Mouse (Mus musculus) hindbrain, postnatal 0 days (tissue): ENCODE measurements at regions not wholly inside any gene's neighbourhood (a gene's known extent, or its start where the extent isn't known, plus 50 kb on each side); places are given as distances from the start of the nearest gene placed in this dataset.

Experiments
- ATAC-seq: fragments of 200-750 bp; cut with Nextera tagmentation; 2 replicates; pipeline ENCODE4 v1.8.0; 2017; ENCODE audit warnings: mild to moderate bottlenecking, moderate TSS enrichment, moderate library complexity
- DNase-seq: peaks from one replicate; pipeline ENCODE4 v3.0.0-alpha.2; 2015; ENCODE audit warnings: low spot score
- H3K27ac ChIP-seq: fragments of 300-500 bp; sonication (generic); 2 replicates; pipeline ENCODE4 v1.5.1; 2014; ENCODE audit warnings: mild to moderate bottlenecking
- H3K27me3 ChIP-seq: fragments of 300-500 bp; sonication (generic); 2 replicates; pipeline ENCODE4 v1.6.1; 2014; ENCODE audit warnings: low read length, mixed read lengths; ENCODE audit not compliant: insufficient read depth
- H3K36me3 ChIP-seq: fragments of 300-500 bp; sonication (generic); 2 replicates; pipeline ENCODE4 v1.6.1; 2014; ENCODE audit warnings: low read length, mixed read lengths; ENCODE audit not compliant: insufficient read depth
- H3K4me1 ChIP-seq: fragments of 300-500 bp; sonication (generic); 2 replicates; pipeline ENCODE4 v1.6.1; 2014; ENCODE audit warnings: antibody characterized with exemption, low read length, mixed read lengths; ENCODE audit not compliant: insufficient read depth
- H3K4me2 ChIP-seq: fragments of 300-500 bp; sonication (generic); 2 replicates; pipeline ENCODE4 v1.6.1; 2014; ENCODE audit warnings: low read depth, mild to moderate bottlenecking, low read length, moderate library complexity, mixed read lengths
- H3K4me3 ChIP-seq: fragments of 300-500 bp; sonication (generic); 2 replicates; pipeline ENCODE4 v1.5.1; 2014; ENCODE audit warnings: low read length
- H3K9ac ChIP-seq: fragments of 300-500 bp; sonication (generic); replicated peaks from 2 replicates; pipeline ENCODE4 v1.6.1; 2014; ENCODE audit warnings: mild to moderate bottlenecking, low read length, moderate library complexity, mixed read lengths
- H3K9me3 ChIP-seq: fragments of 300-500 bp; sonication (generic); 2 replicates; pipeline ENCODE4 v1.6.1; 2016; ENCODE audit warnings: low read length, mixed read lengths
- CTCF ChIP-seq: IDR thresholded peaks from 2 replicates; pipeline ENCODE4 v1.5.1; 2016; ENCODE audit warnings: antibody characterized with exemption, control low read depth, low read depth
- WGBS: fragments of 180-500 bp; shearing (Covaris S2); extraction: QIAGEN DNeasy Blood & Tissue Kit; methylation state at CpG from one replicate; pipeline ENCODE4 v1.1.7; 2014; 5-methylcytosine and 5-hydroxymethylcytosine counted together

DNA sequence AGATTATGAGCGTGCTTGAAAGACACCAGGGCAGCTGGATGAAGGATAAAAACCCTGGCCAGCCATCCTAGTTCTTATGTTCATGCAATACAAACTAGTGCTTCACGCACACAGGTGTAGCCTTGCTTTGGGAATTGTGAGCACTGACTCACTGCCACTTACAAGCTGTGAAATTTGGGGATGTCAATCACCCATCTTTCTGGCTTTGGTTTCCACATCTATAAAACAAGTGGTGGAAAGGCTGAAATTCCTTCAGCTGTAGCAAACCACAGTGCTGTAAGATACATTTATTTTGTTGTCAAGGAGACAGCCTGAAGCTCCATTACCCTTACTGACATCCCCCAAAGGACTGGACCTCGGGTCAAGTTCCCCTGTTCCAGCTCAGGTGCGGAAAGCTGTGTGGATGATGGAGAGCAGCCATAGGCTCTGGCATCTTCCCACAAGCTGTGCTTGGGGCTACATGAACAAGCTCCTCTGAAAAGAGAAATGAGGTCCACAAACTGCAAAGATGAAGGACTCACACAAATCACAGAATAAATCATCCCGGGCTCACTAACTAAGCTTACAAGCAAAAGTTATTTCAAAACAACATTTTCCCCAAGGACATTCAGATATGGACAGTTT is 123.1 kb downstream of the Snx19 start:
- no peaks in the 10 kb centered on the region for H3K9me3 ChIP-seq
- H3K27me3 ChIP-seq, result no peaks in the 10 kb centered on the region
- H3K4me2 ChIP-seq, result no peak overlapping the region
- no peak overlapping the region for H3K9ac ChIP-seq
- no peak for TF ChIP-seq CTCF
- no peaks in the 10 kb centered on the region for H3K36me3 ChIP-seq
- H3K4me1 ChIP-seq, result no peaks in the 10 kb centered on the region
- no peak overlapping the region for H3K27ac ChIP-seq
- DNase-seq (no peak), ATAC-seq (no peak)
- H3K4me3 ChIP-seq, result no peak overlapping the region
- WGBS, result 80% methylated on average over 5 of the region's 5 CpGs

GRCm38 (mm10) chr9:30539858-30540257 is 113.0 kb downstream of the Snx19 start:
- Histone ChIP-seq H3K9ac (no peak overlapping the region), H3K4me1 (no peaks in the 10 kb centered on the region), H3K4me2 (no peak overlapping the region), H3K27ac (no peak overlapping the region), H3K4me3 (no peak overlapping the region), H3K36me3 (no peaks in the 10 kb centered on the region), H3K27me3 (no peaks in the 10 kb centered on the region), H3K9me3 (no peaks in the 10 kb centered on the region)
- TF ChIP-seq CTCF, result no peak
- no peak for ATAC-seq
- DNase-seq, result no peak
- WGBS, result 90% methylated on average over 6 of the region's 6 CpGs

- H3K9me3 ChIP-seq, result no peaks in the 10 kb centered on the region
- no peaks in the 10 kb centered on the region for H3K36me3 ChIP-seq
- no peak overlapping the region for H3K4me3 ChIP-seq
- no peak overlapping the region for H3K27ac ChIP-seq
- 64% methylated on average over 8 of the region's 8 CpGs for WGBS
- no peak overlapping the region for H3K9ac ChIP-seq
- H3K4me1 ChIP-seq, result no peaks in the 10 kb centered on the region
- no peaks in the 10 kb centered on the region for H3K27me3 ChIP-seq
- no peak for TF ChIP-seq CTCF
- ATAC-seq (no peak), DNase-seq (no peak)
- H3K4me2 ChIP-seq, result no peak overlapping the region
Measured at GRCm38 (mm10) chr9:30536508-30537100, 109.7 kb downstream of the Snx19 start.

DNA sequence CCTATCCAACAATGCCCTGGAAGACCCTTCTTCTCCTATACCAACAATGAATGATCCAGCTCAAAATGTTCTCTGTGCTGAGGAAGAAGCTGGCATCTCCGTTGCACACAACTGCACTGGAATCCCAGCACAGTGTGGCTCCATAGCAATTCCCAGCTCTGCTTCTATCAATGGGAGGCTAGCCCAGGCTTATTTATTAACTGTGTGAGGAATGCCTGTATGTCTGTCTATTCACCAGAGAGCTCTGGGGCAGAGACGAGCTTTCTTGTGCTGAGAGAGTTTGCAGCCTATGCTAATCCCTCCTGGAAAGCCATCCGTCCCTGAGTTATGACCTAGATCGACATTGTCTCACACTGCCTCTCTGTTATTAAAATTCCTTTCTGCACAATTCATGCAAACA is 108.1 kb downstream of the Snx19 start:
- H3K36me3 ChIP-seq, result no peaks in the 10 kb centered on the region
- ATAC-seq, result no peak

GRCm38 (mm10) chr9:30533780-30534343 is 107.0 kb downstream of the Snx19 start:
- no peaks in the 10 kb centered on the region for H3K9me3 ChIP-seq
- H3K36me3 ChIP-seq, result no peaks in the 10 kb centered on the region
- no peak overlapping the region for H3K4me3 ChIP-seq
- H3K9ac ChIP-seq, result no peak overlapping the region
- ATAC-seq (peak; percentile 89; the same call in 1 of the 2 replicates), DNase-seq (peak; percentile 76)
- H3K27me3 ChIP-seq, result no peaks in the 10 kb centered on the region
- H3K27ac ChIP-seq, result peak overlapping the region; percentile 74
- 36% methylated on average over 11 of the region's 11 CpGs for WGBS
- no peak overlapping the region for H3K4me2 ChIP-seq
- no peaks in the 10 kb centered on the region for H3K4me1 ChIP-seq
- no peak for TF ChIP-seq CTCF

More for the DNA sequence above, 108.1 kb downstream of the Snx19 start:
- H3K4me1 ChIP-seq, result no peaks in the 10 kb centered on the region
- H3K27me3 ChIP-seq, result no peaks in the 10 kb centered on the region
- no peak for TF ChIP-seq CTCF
- H3K4me3 ChIP-seq, result no peak overlapping the region
- WGBS, result 52% methylated on average over 4 of the region's 4 CpGs
- H3K27ac ChIP-seq, result peak overlapping the region; percentile 74; the same call in 1 of the 2 replicates
- no peak for DNase-seq
- no peaks in the 10 kb centered on the region for H3K9me3 ChIP-seq
- no peak overlapping the region for H3K4me2 ChIP-seq
- no peak overlapping the region for H3K9ac ChIP-seq

- DNase-seq (no peak), ATAC-seq (no peak)
- Histone ChIP-seq H3K4me2 (no peak overlapping the region), H3K36me3 (no peaks in the 10 kb centered on the region), H3K27ac (peak overlapping the region; percentile 74), H3K27me3 (no peaks in the 10 kb centered on the region), H3K4me3 (no peak overlapping the region), H3K9ac (no peak overlapping the region), H3K4me1 (no peaks in the 10 kb centered on the region), H3K9me3 (no peaks in the 10 kb centered on the region)
- no peak for TF ChIP-seq CTCF
- 65% methylated on average over 9 of the region's 9 CpGs for WGBS
Measured at GRCm38 (mm10) chr9:30533091-30533779, 106.3 kb downstream of the Snx19 start.
